Mouse (Mus musculus) MN1 (cell line): ENCODE data around the gene Zfp472.

Experiments
- DNase-seq: peaks from one replicate; pipeline ENCODE4 v3.0.0-alpha.2; 2016; ENCODE audit warnings: low spot score

Zfp472 gene

GRCm38 (mm10) chr17:32965623-32966290 lies at the start of gene Zfp472:
Gene Zfp472, plus strand, starts transcription at chr17:32965814.
- peak; percentile 96 for DNase-seq

- DNase-seq = no peak
Measured at GRCm38 (mm10) chr17:32916075-32916474, 49.5 kb upstream of the Zfp472 start.

GRCm38 (mm10) chr17:32917131-32917530 lies 48.5 kb upstream of the Zfp472 start, which contains the start of gene Cyp4f14:
Gene Cyp4f14, minus strand, starts transcription at chr17:32917342.
- DNase-seq = peak; percentile 30

- no peak for DNase-seq
Measured at GRCm38 (mm10) chr17:32919123-32919522, 46.5 kb upstream of the Zfp472 start.

GRCm38 (mm10) chr17:32923681-32924080 lies 41.9 kb upstream of the Zfp472 start:
- DNase-seq = no peak

- peak; percentile 60 for DNase-seq
Measured at GRCm38 (mm10) chr17:32924658-32925312, 40.8 kb upstream of the Zfp472 start.

GRCm38 (mm10) chr17:32927803-32928202 lies 37.8 kb upstream of the Zfp472 start:
- DNase-seq = no peak

- no peak for DNase-seq
Measured at GRCm38 (mm10) chr17:32939831-32940230, 25.8 kb upstream of the Zfp472 start.

- no peak for DNase-seq
Measured at GRCm38 (mm10) chr17:32943661-32944060, 22.0 kb upstream of the Zfp472 start.

- peak; percentile 13 for DNase-seq
Measured at GRCm38 (mm10) chr17:32944402-32945035, 21.1 kb upstream of the Zfp472 start.

GRCm38 (mm10) chr17:32946716-32947115 lies 18.9 kb upstream of the Zfp472 start:
- DNase-seq = peak; percentile 18

GRCm38 (mm10) chr17:32947215-32947914 lies 18.2 kb upstream of the Zfp472 start, which contains the start of gene Cyp4f13:
Gene Cyp4f13, minus strand, starts transcription at chr17:32947402.
- DNase-seq = peak; percentile 96

GRCm38 (mm10) chr17:32950136-32950535 lies 15.5 kb upstream of the Zfp472 start:
- DNase-seq = no peak

GRCm38 (mm10) chr17:32951006-32951405 lies 14.6 kb upstream of the Zfp472 start:
- DNase-seq = no peak

- DNase-seq = no peak
Measured at GRCm38 (mm10) chr17:32951441-32951840, 14.2 kb upstream of the Zfp472 start.

- DNase-seq = no peak
Measured at GRCm38 (mm10) chr17:32965253-32965622, 376 bp upstream of the Zfp472 start.

- no peak for DNase-seq
Measured at GRCm38 (mm10) chr17:32981361-32981760, 15.7 kb downstream of the Zfp472 start.

GRCm38 (mm10) chr17:32986301-32986700 lies 20.7 kb downstream of the Zfp472 start:
- no peak for DNase-seq

GRCm38 (mm10) chr17:32991965-32992698 lies 26.5 kb downstream of the Zfp472 start:
- DNase-seq = peak; percentile 20

GRCm38 (mm10) chr17:32992699-32993474 lies 27.3 kb downstream of the Zfp472 start, which contains the start of gene Zfp952:
Gene Zfp952, plus strand, starts transcription at chr17:32993129.
- peak; percentile 92 for DNase-seq

- DNase-seq = no peak
Measured at GRCm38 (mm10) chr17:32998492-32998891, 32.9 kb downstream of the Zfp472 start.
